Mouse (Mus musculus): ENCODE measurements around the gene Zscan5b.
"Not testable (repeated sequence)": the region's sequence is repeated elsewhere in the genome, so short reads cannot be mapped to it uniquely, and the experiment has no call there.

Gene Zscan5b

DNA sequence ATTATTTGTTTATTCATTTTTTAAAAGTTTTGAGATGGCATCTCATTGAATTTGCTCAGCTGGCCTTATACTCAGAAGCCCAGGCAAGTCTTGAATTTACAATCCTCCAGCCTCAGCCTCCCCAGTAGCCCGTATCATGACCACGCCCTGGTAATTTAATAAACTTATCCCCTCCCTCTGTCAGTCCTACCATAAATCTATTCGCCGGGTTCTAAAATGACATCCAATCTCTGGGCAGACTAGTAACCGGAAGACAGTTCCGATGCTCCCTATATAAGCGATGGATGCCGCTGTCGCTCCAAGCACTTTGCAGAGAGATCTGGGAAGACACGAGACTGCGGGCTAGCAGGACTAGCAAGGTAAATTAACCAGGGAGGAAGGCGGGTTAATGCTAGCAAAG lies at the start of gene Zscan5b:
Zscan5b (plus strand) TSS at position 301 of the 400 bp plus-strand sequence.
- no peak for ATAC-seq (ENCODE audit: insufficient number of reproducible peaks, low FRiP score, low TSS enrichment)

DNA sequence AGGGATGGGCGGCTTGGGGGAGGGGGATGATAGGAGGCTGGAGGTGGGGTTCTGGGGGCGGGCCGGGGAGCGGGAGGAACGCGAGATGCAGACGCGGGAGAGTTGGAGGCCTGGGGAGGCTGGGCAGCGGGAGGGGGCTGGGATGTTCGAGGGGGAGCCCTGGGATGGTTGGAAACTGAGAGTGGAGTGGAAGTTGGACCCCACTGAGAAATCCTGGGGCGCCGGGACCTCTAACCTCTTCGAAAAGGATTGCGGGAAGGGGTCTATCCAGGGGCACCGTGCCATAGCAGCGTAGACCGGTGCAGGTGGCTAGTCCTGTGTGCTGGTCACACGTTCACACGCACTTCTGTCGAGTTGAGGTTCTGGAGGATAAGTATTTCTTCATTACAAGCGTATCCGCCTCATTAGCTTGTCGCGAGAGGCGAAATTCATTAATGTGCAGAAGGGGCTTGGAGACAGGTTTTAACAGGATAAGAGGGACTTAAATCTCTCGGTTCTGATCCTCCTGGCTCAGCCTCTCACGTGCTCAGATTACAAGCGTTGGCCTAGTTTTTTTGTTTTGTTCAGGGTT lies 49.3 kb upstream of the Zscan5b start:
- no peak for ATAC-seq (ENCODE audit: insufficient number of reproducible peaks, low FRiP score, low TSS enrichment)

DNA sequence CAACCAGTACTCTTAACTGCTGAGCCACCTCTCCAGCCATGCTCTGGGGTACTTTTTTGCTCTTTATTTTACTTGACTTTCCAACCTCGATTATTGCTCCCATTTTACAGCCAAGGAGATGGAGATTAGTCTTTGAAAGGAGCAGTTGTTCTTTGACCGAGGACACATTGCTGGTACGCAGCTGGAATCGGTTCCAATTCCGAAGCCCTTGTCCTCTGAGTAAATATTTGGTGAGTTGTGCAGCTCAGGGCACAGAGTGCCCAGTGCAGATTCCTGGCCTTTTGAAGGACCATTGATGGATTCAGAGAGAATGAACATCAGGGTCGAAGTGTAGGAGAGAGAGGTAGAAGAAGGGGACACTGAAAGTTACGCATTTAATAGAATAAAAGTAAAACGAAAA lies 48.2 kb upstream of the Zscan5b start:
- no peak for ATAC-seq (ENCODE audit: insufficient number of reproducible peaks, low FRiP score, low TSS enrichment)

DNA sequence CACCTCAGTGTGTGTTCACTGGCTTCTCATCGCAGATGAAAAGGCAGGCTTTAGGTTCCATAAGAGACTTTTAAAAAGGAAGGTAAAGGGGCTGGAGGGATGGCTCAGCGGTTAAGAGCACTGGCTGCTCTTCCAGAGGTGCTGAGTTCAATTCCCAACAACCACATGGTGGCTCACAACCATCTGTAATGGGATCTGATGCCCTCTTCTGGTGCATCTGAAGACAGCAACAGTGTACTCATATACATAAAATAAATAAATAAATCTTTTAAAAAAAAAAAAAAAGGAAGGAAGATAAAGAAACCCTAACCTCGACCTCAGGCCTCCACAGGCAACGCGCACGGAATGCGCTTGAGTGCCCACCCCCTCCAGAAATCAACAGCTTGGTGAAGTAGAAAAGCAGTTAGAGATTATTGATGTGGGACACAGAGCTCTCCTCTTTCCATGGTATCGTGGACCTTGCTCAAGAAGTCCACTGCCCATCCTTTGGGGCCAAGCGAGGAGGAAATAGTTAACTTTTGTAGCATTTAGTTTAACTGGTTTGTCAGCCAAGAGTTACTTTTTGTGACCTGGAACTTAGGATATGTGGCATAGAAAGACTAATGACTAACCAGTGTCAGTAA lies 47.6 kb upstream of the Zscan5b start:
- not testable (repeated sequence) for ATAC-seq (ENCODE audit: insufficient number of reproducible peaks, low FRiP score, low TSS enrichment)

DNA sequence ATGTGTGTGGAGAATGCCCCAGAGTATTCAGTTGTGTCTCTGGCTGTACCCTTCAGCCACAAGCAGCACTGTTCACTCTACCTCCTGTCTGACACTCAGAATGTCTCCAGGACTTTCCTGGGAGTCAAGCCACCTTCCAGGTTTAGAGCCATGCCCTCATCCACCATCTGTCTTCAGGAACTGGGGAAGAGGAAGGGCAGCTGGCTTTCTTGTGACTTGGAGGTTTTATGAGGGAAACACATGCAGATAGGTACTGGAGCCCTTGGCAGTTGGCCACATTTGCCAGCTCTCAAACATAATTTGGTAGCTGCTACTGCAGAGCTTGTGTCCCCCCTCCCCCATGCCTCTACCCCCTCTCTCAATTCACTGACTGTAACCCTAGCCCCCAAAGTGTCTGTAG lies 43.1 kb upstream of the Zscan5b start:
- ATAC-seq (ENCODE audit: insufficient number of reproducible peaks, low FRiP score, low TSS enrichment) = peak; percentile 74; the same call in 1 of the 2 replicates

DNA sequence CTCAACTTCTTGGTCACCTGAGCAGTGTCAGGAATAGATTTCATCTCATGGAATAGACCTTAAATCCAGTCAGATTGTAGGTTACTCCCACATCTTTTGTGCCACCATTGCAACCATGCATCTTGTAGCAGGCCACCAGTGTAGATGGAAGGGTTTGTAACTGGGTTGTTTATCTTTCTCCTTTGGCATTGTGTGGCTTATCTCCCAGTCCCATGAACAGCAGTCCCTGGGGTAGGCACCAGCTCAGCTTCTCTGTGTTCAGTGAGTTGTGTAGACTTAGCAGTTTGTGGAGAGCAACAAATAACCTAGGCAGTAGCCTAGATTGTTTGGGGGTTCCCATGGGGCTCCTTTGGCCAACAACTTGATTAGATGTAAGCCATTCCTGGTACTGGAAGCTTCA lies 39.2 kb upstream of the Zscan5b start:
- ATAC-seq (ENCODE audit: insufficient number of reproducible peaks, low FRiP score, low TSS enrichment) = no peak

DNA sequence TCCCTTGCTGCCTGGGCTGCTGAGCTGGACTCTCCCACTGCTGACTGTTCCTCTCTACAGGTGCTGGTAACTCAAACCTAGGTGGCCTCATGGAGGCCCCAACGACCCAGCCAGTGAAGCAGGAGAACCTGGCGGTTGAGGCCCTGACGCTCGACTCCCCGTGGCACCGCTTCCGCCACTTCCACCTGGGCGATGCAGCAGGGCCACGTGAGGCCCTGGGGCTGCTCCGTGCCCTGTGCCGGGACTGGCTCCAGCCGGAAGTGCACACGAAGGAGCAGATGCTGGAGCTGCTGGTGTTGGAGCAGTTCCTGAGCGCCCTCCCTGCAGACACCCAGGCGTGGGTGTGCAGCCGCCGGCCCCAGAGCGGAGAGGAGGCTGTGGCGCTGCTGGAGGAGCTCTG lies 38.3 kb upstream of the Zscan5b start:
- peak; percentile 84 for ATAC-seq (ENCODE audit: insufficient number of reproducible peaks, low FRiP score, low TSS enrichment)

DNA sequence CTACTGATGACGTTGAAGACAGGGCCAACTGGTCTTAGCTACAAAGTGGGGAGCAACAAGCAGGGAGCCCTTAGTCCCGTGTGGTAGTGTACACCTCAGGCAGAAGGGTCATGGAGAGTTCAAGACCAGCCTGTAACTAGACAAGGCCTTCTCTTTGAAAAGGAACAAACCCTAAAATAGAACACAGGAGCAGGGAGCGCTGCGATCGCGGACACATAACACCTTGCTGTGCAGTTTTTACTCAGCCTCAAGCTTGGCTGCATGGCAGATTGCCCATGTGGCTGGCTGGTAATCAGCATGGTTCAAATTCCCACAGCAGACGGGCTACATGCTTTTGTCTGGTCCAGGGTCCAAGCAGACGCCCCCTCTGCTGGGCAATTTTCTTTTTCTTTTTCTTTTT lies 37.6 kb upstream of the Zscan5b start:
- 0 out of 2 replicates have a peak, but pooled peaks have one; percentile 43 for ATAC-seq (ENCODE audit: insufficient number of reproducible peaks, low FRiP score, low TSS enrichment)

DNA sequence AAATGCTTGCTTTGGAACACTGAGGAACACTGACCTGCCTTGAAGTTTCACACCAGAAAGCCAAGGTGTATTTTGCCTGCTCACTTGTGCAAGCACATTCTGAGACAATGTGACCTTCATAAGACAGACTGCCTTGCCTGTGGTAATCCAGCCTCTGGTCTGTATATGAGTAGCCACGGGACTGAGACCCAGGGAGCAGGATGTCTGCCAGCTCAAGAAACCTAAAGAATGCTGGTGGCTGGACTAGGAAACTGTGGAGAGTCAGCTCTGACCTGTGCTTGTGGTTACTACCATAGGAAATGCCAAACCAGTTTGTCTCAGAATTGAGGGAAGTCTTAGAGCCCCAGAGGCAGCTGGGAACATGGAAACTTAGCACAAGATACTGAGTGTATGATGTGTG lies 36.7 kb upstream of the Zscan5b start:
- no peak for ATAC-seq (ENCODE audit: insufficient number of reproducible peaks, low FRiP score, low TSS enrichment)

DNA sequence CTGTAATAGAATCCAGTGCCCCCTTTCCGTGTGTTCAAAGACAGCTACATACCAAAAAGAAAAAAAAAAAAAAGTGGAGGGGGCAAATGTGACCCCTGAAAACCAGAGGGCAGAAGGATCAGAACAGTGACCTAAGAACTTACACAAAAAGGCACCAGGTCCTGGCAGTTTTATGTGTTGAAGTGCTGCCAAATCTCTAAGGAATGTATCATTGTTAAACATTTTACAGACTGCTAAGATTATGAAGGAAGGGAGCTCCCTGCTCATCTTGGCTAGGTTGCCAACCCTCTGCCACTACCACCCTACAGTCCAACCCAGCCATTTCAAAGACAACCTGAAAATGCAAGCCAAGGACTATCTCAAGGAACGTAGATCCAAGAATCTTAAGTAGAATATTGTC lies 35.9 kb upstream of the Zscan5b start:
- ATAC-seq (ENCODE audit: insufficient number of reproducible peaks, low FRiP score, low TSS enrichment) = no peak

DNA sequence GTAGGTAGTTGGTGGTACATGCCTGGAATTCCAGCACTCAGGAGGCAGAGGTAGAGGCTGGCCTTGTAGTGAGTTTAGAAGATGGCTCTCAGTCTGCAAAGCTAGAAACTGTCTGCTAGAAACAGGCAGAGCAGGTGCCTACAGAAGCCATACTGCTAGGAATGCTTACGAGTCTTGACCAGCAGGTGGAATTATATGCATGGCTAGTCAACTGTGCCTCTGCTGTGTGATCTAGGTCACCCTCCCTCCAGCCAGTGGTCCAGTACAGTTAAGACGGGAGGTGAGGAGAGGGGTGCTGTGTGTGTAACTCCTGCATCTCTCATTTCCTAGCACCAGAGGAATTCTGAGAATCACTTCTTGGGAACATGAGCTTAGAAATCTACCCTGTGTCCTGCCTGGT lies 35.3 kb upstream of the Zscan5b start:
- no peak for ATAC-seq (ENCODE audit: insufficient number of reproducible peaks, low FRiP score, low TSS enrichment)

DNA sequence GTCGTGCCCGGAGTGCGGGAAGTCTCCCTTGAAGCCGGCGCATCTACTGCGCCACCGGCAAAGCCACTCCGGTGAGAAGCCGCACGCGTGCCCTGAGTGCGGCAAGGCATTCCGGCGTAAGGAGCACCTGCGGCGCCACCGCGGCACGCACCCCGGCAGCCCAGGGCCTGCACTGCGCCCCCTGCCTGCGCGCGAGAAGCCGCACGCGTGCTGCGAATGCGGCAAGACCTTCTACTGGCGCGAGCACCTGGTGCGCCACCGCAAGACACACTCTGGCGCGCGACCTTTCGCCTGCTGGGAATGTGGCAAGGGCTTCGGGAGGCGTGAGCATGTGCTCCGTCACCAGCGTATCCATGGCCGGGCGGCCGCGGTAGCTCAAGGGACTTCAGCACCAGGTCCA lies 32.5 kb upstream of the Zscan5b start:
- no peak for ATAC-seq (ENCODE audit: insufficient number of reproducible peaks, low FRiP score, low TSS enrichment)

DNA sequence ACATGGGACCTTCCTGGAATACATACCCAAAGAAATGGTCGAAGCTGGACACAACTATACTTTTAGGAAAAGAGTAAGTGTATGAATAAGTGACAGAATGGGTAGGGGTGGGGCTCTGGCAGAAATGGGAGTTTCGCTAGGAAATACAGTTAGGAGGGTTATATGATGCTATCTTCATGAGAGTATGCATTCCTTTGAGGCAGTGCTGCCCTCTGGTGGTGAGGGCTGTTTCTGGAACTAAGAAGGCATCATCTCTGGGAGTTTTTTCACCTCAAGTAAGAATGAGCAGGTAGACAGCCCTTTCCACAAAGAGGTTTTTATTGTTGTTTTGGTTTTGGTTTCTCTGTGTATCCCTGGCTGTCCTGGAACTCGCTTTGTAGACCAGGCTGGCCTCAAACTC lies 30.7 kb upstream of the Zscan5b start:
- ATAC-seq (ENCODE audit: insufficient number of reproducible peaks, low FRiP score, low TSS enrichment) = no peak

DNA sequence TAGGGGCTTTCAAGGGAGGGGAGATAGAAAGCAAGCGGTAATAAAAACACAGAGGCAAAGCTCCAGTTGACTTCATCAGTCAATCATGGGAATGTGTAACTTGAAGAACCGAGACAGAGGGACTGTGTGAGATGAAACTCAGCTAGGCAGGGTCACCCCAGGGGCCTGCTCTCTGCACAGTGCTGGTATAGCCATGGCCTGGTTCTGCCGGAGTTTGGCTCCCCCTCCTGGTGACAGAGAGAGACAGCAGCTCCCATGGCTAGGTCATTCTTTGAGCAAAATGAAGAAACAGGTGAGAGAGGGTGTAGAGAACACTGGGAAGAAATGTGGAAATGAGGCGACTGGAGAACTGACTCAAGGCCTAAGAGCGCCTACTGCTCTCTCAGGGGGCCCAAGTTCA lies 27.9 kb upstream of the Zscan5b start:
- peak; percentile 74 for ATAC-seq (ENCODE audit: insufficient number of reproducible peaks, low FRiP score, low TSS enrichment)

DNA sequence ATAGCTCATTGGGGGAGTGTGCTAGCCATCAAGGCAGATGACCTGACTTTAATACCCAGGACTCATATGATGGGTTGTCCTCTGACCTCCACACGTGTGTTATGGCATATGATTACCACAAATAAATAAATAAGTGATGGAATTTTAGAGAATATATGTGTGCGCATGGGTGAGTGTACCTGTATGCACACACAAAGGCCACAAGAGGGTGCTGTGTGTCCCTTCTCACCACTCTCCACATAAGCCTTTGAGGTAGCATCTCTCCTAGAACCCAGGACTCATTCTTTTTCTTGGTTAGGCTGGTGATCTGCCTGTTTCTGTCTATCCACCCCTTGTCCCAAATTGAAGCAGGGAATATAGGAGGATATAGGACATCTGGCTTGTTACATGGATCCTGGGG lies 26.3 kb upstream of the Zscan5b start:
- ATAC-seq (ENCODE audit: insufficient number of reproducible peaks, low FRiP score, low TSS enrichment) = no peak

DNA sequence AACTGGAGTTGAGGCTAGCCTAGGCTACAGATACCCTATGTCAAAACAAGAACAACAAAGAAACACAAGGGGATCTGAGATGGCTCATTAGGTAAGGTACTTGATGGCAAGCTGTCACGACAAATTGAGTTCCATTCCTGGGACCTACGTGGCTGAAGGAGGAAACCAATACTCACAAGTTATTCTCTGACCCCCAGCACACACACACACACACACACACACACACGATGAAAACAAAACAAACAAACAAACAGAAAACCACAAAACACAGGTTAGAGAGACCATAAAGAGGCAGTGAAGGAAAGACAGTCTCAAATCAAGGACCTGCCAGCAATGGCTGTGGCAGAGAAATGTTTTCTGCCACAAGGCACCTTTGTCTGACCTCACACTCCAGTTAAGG lies 25.3 kb upstream of the Zscan5b start, which contains the start of gene Galp:
Galp (plus strand) TSS at position 301 of the 400 bp plus-strand sequence.
- no peak for ATAC-seq (ENCODE audit: insufficient number of reproducible peaks, low FRiP score, low TSS enrichment)

DNA sequence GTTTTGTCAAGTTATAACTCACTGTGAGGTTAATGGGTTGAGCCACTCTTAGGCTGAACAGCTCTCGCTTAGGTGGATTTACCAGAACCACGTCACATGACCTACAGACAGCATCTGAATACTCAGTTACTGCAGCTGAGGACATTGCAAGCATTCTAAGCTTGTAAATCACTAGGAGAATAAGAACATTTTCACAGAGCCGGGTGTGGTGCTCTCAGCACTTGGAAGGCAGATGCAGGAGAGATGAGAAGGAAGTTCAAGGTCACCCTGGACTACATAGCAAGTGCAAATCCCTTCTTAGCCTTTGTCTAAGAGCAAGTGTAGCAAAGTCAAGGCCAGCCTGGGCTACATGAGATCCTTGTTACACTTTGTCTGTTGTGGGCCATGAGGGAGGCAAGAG lies 17.9 kb upstream of the Zscan5b start:
- no peak for ATAC-seq (ENCODE audit: insufficient number of reproducible peaks, low FRiP score, low TSS enrichment)

DNA sequence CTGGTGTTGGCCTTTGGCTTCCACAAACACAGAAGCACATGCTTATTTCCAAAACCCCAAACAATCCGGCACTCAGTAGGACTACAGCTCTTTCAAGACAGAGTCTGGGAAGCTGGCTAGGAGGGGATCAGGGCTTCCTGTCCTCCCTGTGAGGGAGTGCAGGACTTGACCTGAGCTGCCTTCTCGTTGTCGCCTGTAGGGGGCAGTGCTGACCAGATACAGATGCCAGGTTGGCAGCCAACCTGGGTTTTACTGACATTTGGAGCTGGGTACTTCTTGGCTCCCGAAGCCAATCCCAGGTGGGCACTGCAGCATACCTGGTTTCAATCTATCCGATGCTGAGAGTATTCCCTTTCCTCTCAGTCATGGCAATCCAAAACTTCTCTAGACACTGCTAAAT lies 8.9 kb upstream of the Zscan5b start:
- ATAC-seq (ENCODE audit: insufficient number of reproducible peaks, low FRiP score, low TSS enrichment) = no peak

DNA sequence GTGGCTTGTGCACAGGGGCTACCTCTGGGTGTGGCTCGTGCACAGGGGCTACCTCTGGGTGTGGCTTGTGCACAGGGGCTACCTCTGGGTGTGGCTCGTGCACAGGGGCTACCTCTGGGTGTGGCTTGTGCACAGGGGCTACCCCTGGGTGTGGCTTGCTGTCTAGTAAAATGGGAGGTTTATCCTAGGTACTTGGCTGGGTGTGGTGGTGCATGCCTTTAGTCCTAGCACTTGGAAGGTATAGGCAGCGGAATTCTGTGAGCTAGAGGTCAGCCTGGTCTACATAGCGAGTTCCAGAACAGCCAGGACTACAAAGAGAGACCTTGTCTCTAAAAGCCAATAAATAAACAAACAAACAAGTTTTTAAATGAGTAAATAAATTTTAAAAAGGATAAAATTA lies 7.4 kb upstream of the Zscan5b start:
- not testable (repeated sequence) for ATAC-seq (ENCODE audit: insufficient number of reproducible peaks, low FRiP score, low TSS enrichment)

DNA sequence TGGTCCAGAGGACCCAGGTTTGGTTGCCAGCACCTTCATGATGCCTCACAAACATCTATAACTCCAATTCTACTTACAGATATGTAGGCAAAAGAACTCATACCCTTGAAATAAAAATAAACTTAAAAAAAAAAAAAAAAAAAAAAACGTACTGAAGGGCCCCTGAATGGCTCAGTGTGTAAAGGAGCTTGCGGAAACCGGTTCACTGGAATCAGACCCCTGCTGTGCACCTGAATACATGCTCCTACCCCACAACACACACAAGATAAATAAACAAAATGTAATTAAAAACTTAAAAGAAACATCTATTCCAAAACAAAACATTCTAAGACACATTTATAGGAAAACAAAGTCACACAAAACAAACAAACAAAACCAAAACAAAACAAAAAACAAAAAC lies 1.9 kb upstream of the Zscan5b start:
- no peak for ATAC-seq (ENCODE audit: insufficient number of reproducible peaks, low FRiP score, low TSS enrichment)

DNA sequence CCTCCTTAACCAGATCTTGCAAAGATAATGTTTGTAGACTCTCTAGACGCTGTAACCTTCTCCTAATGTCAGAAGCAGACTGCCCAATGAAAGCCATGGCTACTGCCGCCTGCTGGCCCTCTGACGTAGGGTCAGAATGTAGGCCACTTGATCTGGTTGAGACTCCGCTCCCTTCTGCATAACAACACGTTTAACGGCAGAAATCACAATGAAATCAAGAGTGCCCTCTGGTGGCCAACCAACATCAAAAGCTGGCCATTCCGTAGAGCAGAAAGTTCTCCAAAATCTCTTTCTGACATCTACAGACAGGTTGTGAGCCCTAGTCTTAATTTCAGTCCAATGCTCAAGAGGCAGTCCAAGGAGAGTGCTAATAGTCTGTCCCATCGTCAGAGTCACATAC lies 6.4 kb downstream of the Zscan5b start:
- ATAC-seq (ENCODE audit: insufficient number of reproducible peaks, low FRiP score, low TSS enrichment) = not testable (repeated sequence)

DNA sequence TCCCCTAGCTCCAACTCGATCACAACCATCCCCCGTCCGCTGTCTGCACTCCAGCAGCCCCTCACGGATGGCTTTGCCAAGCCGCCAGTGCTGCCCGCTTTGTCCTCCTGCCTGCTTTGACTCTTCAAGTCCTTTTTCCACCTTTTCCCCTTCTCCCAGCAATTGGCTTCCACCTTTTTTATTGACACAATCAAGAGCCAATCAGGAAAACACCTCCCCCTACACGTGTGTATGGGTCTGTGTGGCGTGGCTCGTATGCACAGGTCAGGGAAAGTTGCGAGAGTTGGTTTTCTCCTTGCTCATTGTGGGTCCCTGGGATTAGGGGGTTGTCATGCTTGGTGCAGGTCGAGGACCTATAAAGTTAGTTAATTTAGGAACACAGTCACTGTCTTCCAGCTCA lies 17.7 kb downstream of the Zscan5b start:
- no peak for ATAC-seq (ENCODE audit: insufficient number of reproducible peaks, low FRiP score, low TSS enrichment)

Data from cerebellum, adult (tissue).